Mouse (Mus musculus) midbrain, embryonic 10.5 days (tissue): ENCODE data around the gene Gm38393. TPM values are rescaled to one million over a fixed set of nuclear protein-coding genes. Genes with fewer than 3 reads are reported as not detected.

Source experiments
- DNase-seq: peaks from one replicate; pipeline ENCODE4 v3.0.0-alpha.2; 2017; ENCODE audit warnings: low spot score
- H3K27ac ChIP-seq: fragments of 300-500 bp; sonication (generic); replicated peaks from 2 replicates; pipeline ENCODE4 v1.5.1; 2016; ENCODE audit warnings: mild to moderate bottlenecking
- H3K27me3 ChIP-seq: fragments of 300-500 bp; sonication (generic); 2 replicates; pipeline ENCODE4 v1.6.1; 2016; ENCODE audit warnings: low read depth, mild to moderate bottlenecking; ENCODE audit not compliant: poor library complexity, severe bottlenecking
- H3K36me3 ChIP-seq: fragments of 300-500 bp; sonication (generic); 2 replicates; pipeline ENCODE4 v1.6.1; 2016; ENCODE audit warnings: mild to moderate bottlenecking, moderate library complexity
- H3K4me1 ChIP-seq: fragments of 300-500 bp; sonication (generic); 2 replicates; pipeline ENCODE4 v1.6.1; 2016
- H3K4me3 ChIP-seq: fragments of 300-500 bp; sonication (generic); 2 replicates; pipeline ENCODE4 v1.5.1; 2016; ENCODE audit warnings: mild to moderate bottlenecking, moderate library complexity
- H3K9me3 ChIP-seq: fragments of 300-500 bp; sonication (generic); replicated peaks from 2 replicates; pipeline ENCODE4 v1.6.1; 2016; ENCODE audit warnings: mild to moderate bottlenecking
- WGBS: fragments of 180-500 bp; shearing (Covaris S2); methylation state at CpG from one replicate; pipeline ENCODE4 v1.1.7; 2016; 5-methylcytosine and 5-hydroxymethylcytosine counted together
- polyA plus RNA-seq: library from polyadenylated mRNA; unstranded; fragments of >200 nt; fragmentation: Nextera tagmentation; extraction: Ambion mirVana; gene quantifications from 2 replicates; pipeline ENCODE4 v1.2.1, GENCODE M21; 2016

The Gm38393 gene
- polyA plus RNA-seq = 2.1 and 2.3 TPM in 2 replicates

DNA sequence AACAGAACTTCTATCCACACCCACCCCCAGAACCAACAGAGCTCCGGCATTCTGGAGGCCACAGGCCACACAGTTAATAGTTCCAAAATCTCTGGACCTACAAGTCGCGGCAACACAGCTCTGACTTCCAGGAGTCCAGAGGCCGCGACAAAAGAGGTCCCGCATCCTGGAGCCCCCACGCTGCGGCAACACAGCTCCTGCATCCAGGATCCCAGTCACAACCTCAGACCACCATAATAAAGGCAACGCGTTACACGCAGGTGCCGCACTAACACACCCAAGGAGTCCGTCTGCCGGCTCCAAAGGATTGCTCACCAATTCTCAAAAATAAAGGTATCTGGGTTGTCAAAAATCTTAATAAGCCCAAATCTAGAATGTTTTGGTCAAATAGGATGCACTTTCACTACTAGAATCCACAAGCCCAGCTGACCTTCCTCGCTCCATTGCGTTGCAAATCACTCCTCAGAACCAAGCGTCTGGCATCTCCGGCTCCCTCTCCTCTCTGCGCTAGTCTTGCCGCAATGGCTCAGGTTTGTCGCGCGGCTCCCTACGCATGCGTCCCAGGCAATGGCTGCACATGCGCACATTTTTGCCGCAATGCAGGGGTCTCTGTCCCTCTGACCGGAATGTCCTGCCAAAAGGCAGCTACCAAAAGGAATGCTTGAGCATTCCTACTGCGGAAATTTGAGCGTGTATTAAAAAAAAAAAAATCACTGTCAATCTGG lies at the start of gene Gm38393, which contains the start of gene Snurf:
Gene Gm38393, minus strand, starts transcription at position 459 of the 725 bp plus-strand sequence.
Gene Snurf, minus strand, starts transcription at position 444 of the 725 bp plus-strand sequence.
- 48% methylated on average over 30 of the region's 30 CpGs for WGBS
- Histone ChIP-seq H3K4me1 (peaks cover 6% of the 10 kb centered on the region; the same call in 1 of the 2 replicates), H3K27me3 (no peaks in the 10 kb centered on the region), H3K36me3 (no peaks in the 10 kb centered on the region), H3K27ac (peak within 1 kb of the TSS; percentile 88), H3K9me3 (peaks cover 27% of the 10 kb centered on the region), H3K4me3 (peak within 1 kb of the TSS; percentile 63)
- DNase-seq = peak; percentile 76

DNA sequence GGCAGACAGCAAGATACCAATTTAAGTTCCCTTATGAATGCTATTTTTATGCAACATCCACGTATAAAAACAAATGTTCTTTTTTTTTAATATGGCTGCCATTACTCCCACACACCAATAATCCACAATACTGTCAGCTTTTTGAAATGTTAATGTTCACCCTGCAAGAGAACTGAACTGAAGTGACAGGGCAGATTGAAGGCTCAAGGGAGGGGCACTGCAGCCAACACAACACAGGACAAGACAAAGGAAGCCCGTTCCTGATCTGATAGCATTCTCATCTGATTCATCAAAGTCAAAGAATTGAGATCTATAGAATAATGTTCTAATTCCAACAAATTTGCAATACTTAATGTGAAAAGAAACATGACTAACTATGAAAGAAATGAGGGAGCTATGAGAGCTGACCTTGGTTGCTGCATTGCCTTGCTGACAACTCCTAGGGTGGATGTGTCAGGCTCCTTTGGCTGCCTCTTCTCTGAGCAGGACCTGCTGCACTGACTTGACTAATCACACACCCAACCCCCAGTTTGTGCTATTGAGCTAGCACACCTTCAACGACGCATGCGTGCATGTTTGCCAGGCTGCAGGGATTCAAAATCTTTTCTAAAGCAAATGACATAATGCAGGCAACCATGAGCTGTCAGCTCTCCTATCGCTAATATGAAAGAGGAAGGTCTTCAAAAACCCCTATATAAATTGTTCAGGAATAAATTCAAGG lies 42.8 kb upstream of the Gm38393 start:
- H3K27me3 ChIP-seq = no peaks in the 10 kb centered on the region
- DNase-seq = no peak
- H3K4me3 ChIP-seq = no peak overlapping the region
- H3K4me1 ChIP-seq = no peaks in the 10 kb centered on the region
- H3K9me3 ChIP-seq = peaks cover 3% of the 10 kb centered on the region; the same call in 1 of the 2 replicates
- no peaks in the 10 kb centered on the region for H3K36me3 ChIP-seq
- no peak overlapping the region for H3K27ac ChIP-seq
- WGBS = 78% methylated on average over 6 of the region's 6 CpGs

DNA sequence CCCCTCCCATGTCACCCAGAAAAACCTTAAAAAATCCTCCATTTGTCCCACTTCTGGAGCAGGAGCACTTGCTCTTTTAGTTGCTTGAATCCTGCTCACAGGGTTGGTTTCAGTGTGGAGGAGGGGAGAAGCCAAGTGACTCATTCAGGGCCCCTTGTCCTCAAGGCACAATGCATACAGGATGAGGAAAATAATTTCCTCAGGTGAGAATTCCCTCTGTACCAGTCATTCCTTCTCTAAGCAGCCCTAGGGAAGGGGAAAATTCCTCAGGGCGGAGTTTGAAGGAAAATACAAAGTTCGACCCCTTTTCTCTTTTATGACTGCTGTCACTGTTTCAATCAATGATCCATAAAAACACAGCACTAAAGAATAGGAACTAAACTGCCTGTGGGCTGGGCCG lies 8.3 kb upstream of the Gm38393 start:
- no peaks in the 10 kb centered on the region for H3K27me3 ChIP-seq
- 89% methylated on average over 3 of the region's 3 CpGs for WGBS
- H3K36me3 ChIP-seq = no peaks in the 10 kb centered on the region
- H3K4me1 ChIP-seq = no peaks in the 10 kb centered on the region
- H3K9me3 ChIP-seq = peaks cover 5% of the 10 kb centered on the region; the same call in 1 of the 2 replicates
- no peak overlapping the region for H3K27ac ChIP-seq
- H3K4me3 ChIP-seq = no peak overlapping the region
- no peak for DNase-seq

DNA sequence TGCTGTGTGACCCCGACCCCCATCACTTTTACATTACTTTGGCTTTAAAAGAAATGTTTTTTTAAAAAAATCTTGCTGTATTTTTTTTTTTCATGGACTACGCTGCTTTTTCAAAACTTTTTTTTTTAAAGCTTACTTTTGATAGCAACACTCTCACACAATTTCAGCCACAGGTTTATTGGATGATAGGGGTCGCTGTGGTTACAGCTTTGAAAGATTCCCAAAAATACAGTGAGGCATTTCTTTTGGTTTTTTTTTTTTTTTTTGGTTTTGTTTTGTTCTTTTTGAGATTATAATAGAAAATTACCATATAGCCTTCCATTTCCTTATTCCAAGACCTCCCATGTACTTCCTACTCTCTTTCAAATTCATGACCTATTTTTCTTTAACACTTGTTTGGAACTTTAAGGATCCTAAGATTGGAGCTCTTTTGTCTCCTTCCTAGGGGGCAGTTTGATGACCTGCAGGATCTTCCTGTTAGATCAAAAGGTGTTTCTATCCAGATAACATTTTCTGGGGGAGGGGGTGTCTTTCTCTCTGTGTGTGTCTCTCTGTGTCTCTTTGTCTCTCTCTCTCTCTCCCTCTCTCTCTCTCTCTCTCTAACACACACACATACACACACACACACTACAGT lies 3.0 kb upstream of the Gm38393 start:
- no peak for DNase-seq

DNA sequence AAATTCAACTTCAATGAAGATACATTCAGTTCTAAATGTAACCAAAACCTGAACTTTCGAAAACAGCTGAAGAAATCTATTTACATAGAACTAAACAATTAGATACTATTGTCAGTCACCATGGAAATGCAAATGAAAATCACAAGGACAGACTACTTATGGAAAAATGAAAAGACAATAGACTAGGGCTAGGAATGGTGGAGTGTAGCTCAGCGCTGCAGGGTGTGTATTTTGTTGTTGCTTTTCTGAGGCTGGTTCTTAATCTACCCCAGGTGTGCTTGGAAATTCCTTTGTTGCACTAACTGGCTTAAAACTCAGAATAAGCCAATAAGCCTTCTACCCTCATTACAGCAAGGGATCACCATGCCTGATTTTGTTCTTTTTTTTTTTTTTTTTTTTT lies 1.4 kb upstream of the Gm38393 start:
- Histone ChIP-seq H3K4me3 (no peak overlapping the region), H3K9me3 (peaks cover 27% of the 10 kb centered on the region), H3K27ac (no peak overlapping the region), H3K4me1 (peaks cover 6% of the 10 kb centered on the region; the same call in 1 of the 2 replicates), H3K27me3 (no peaks in the 10 kb centered on the region), H3K36me3 (no peaks in the 10 kb centered on the region)
- WGBS = 35% methylated on average over 2 of the region's 2 CpGs
- DNase-seq = no peak

More for the DNA sequence above, 3.0 kb upstream of the Gm38393 start:
- H3K4me1 ChIP-seq = peaks cover 2% of the 10 kb centered on the region; the same call in 1 of the 2 replicates
- WGBS = 45% methylated on average over 3 of the region's 3 CpGs
- no peak overlapping the region for H3K27ac ChIP-seq
- no peak overlapping the region for H3K4me3 ChIP-seq
- no peaks in the 10 kb centered on the region for H3K36me3 ChIP-seq
- no peaks in the 10 kb centered on the region for H3K27me3 ChIP-seq
- peaks cover 23% of the 10 kb centered on the region for H3K9me3 ChIP-seq

DNA sequence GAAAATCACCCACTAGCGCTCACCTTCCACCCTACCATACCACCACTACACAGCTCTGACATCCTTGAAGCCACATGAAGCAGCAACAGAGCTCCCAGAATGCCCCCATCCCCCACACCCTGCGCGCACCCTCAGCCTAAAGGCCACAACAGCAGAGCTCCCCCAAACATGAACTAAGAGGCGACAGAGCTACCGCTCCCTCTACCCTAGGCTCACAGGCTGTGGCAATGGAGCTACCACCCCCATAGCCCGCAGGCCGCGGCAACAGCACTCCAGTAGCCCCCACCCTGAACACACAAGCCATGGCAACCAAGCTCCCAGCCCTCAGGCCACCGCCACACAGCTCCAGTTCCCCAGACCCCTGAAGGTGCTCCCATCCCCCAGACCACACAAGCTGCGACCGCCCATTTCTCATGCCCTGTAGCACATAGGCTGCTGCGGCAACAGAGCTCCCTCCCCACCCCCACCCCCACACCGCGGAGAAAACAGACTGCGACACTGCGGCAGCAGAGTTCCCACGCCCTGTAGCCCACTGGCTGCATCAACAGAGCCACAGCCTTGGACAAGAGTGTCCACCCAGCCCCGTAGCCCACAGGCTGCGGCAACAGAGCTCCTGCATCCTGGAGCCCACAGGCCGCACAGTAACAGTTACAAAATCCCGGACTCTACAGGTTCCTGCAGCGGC lies 801 bp downstream of the Gm38393 start:
- Histone ChIP-seq H3K4me1 (peaks cover 6% of the 10 kb centered on the region; the same call in 1 of the 2 replicates), H3K27me3 (no peaks in the 10 kb centered on the region), H3K9me3 (peaks cover 27% of the 10 kb centered on the region), H3K36me3 (peaks cover 1% of the 10 kb centered on the region; the same call in 1 of the 2 replicates), H3K27ac (peak overlapping the region; percentile 88), H3K4me3 (peak overlapping the region; percentile 63)
- 41% methylated on average over 22 of the region's 22 CpGs for WGBS
- DNase-seq = peak; percentile 77

DNA sequence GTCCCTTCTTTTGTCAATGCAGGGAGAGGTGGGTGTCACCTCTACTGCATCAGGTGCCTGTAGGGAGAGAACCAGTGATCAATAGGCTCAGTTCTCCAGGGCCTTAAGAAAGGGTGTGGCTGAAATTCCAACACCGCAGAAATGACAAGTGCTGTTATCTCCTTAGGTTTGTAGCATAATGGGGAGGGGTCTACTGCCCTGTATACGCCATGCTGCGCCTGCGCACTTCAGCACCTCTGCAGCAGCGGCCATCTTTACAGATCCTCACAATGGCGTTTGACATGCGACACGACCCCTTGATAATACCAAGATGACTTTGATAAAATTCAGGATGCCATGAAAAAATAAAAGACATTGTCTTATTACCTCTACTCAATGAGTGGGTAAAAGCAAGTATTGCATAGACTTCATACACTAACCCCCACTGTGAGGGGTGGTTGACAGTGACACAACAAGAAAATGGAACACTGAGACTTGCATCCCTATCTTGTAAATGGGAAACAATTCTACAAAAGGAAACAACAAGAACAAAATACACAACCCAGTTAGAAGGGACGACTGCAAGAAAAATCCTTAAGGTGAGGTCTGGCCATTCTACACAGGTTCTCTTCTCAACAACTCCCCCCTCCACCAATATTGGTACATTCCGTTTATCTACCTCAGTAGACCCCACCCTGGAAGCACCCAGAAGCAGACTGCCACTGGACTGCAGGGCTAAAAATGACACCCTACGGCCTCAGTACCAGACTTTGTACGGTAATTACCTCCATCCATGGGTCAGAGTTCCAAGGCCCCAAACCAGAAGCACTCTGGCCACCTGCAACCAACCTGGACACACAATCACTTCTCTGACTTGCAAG lies 1.6 kb downstream of the Gm38393 start:
- peaks cover 4% of the 10 kb centered on the region for H3K36me3 ChIP-seq
- peak overlapping the region; percentile 88 for H3K27ac ChIP-seq
- DNase-seq = peak; percentile 46
- H3K9me3 ChIP-seq = peaks cover 27% of the 10 kb centered on the region
- H3K4me1 ChIP-seq = peaks cover 6% of the 10 kb centered on the region; the same call in 1 of the 2 replicates
- H3K27me3 ChIP-seq = no peaks in the 10 kb centered on the region
- WGBS = 47% methylated on average over 12 of the region's 12 CpGs
- peak overlapping the region; percentile 63 for H3K4me3 ChIP-seq

DNA sequence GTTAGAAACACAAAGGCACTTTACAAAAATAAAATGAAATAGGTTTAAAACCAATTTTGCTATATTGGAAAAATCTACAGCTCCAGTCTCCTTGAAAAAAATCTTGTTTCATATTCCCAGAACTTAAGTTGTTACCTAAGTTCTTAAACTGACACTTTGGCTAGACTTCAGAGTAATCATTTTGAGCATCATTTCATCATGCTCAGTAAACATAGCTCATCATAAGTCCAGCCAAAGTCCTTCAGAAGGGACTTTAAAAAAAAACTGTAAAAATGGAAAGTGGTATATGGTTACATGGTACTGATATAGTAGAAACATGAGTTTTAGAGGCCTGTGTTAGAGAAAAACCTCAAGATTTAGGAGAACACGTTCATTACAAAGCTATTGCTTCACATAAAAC lies 26.2 kb downstream of the Gm38393 start:
- H3K9me3 ChIP-seq = no peaks in the 10 kb centered on the region
- no peaks in the 10 kb centered on the region for H3K27me3 ChIP-seq
- no peaks in the 10 kb centered on the region for H3K4me1 ChIP-seq
- no peak overlapping the region for H3K4me3 ChIP-seq
- H3K27ac ChIP-seq = no peak overlapping the region
- DNase-seq = no peak
- H3K36me3 ChIP-seq = peaks cover 32% of the 10 kb centered on the region
- 66% methylated on average over 1 of the region's 1 CpGs for WGBS

Other genes with a start within 250 kb of the Gm38393 start
- 82.4 and 111 TPM in 2 replicates for gene Snurf, start within 50 bp of the Gm38393 start, polyA plus RNA-seq
- gene Snrpn, start 135.2 kb upstream of the Gm38393 start, polyA plus RNA-seq = 162 and 196 TPM in 2 replicates